ENCODE assay signal across 35 mouse cellular contexts in genomic region chr7:97661634-97662033, GRCm38 (mm10).
"Had no signal": no experiment of that assay in that cellular context is flagged by ENCODE, and none has a peak within 500 bp of the region (broad histone marks: within the 10 kb centered on the region; RNA-seq: fewer than 3 reads in every experiment).

No protein-coding gene starts in this region.

- H3K27ac ChIP-seq: heart, embryonic 10.5 days; heart, embryonic 13.5 days; heart, embryonic 15.5 days; hindbrain, embryonic 10.5 days; hindbrain, embryonic 12.5 days; hindbrain, embryonic 13.5 days; hindbrain, embryonic 14.5 days; hindbrain, embryonic 15.5 days; intestine, embryonic 15.5 days; kidney, embryonic 15.5 days; kidney, postnatal 0 days; layer of hippocampus, adult 2 months had no signal

- H3K27me3 ChIP-seq: heart, embryonic 12.5 days; heart, embryonic 13.5 days; heart, embryonic 15.5 days; hindbrain, embryonic 12.5 days; hindbrain, embryonic 13.5 days; hindbrain, embryonic 15.5 days; intestine, embryonic 15.5 days; kidney, embryonic 15.5 days had no signal

- DNase-seq: heart, postnatal 10 days; heart, postnatal 14 days; heart, postnatal 36 days; heart, postnatal 4 days; kidney, adult 11 months; kidney, adult 18-20 months; kidney, adult 2 months; kidney, adult 8-10 months; kidney, adult 9 months; kidney, postnatal 10 days; kidney, postnatal 14 days; kidney, postnatal 25 days; kidney, postnatal 36 days; kidney, postnatal 4 days; layer of hippocampus, adult 9-11 months; layer of hippocampus, postnatal 36 days had no signal

- H3K4me1 ChIP-seq: heart, embryonic 10.5 days; heart, embryonic 12.5 days; heart, embryonic 13.5 days; heart, embryonic 15.5 days; hindbrain, embryonic 10.5 days; hindbrain, embryonic 12.5 days; hindbrain, embryonic 13.5 days; hindbrain, embryonic 15.5 days; intestine, embryonic 15.5 days; kidney, embryonic 15.5 days had no signal

- H3K4me2 ChIP-seq: heart, embryonic 11.5 days; heart, embryonic 12.5 days; heart, embryonic 13.5 days; heart, embryonic 15.5 days; hindbrain, embryonic 12.5 days; hindbrain, embryonic 13.5 days; hindbrain, embryonic 14.5 days; hindbrain, embryonic 15.5 days; intestine, embryonic 15.5 days; kidney, embryonic 15.5 days had no signal

- ATAC-seq: hindbrain, embryonic 16.5 days; hindbrain, postnatal 0 days; inflammation-experienced regulatory T-cells, adult 6 months; intestine, embryonic 15.5 days; intestine, embryonic 16.5 days; intestine, postnatal 0 days had no signal

- H3K9me3 ChIP-seq: heart, embryonic 10.5 days; heart, embryonic 12.5 days; heart, embryonic 13.5 days; heart, embryonic 15.5 days; hindbrain, embryonic 10.5 days; hindbrain, embryonic 12.5 days; hindbrain, embryonic 13.5 days; hindbrain, embryonic 15.5 days; intestine, embryonic 15.5 days; kidney, embryonic 15.5 days had no signal

- H3K9ac ChIP-seq: heart, embryonic 12.5 days; heart, embryonic 13.5 days; heart, embryonic 15.5 days; hindbrain, embryonic 12.5 days; hindbrain, embryonic 13.5 days; hindbrain, embryonic 14.5 days; hindbrain, embryonic 15.5 days; intestine, embryonic 15.5 days; kidney, embryonic 15.5 days had no signal

- H3K4me3 ChIP-seq: heart, embryonic 10.5 days; heart, embryonic 12.5 days; heart, embryonic 13.5 days; heart, embryonic 15.5 days; hindbrain, embryonic 10.5 days; hindbrain, embryonic 12.5 days; hindbrain, embryonic 13.5 days; hindbrain, embryonic 15.5 days; intestine, embryonic 15.5 days; kidney, embryonic 15.5 days; layer of hippocampus, adult 2 months had no signal
